Comparison of ENCODE assay signal across 17 mouse cellular contexts in genomic region chr1:74850251-74850650, GRCm38 (mm10). TPM values are rescaled to one million over a fixed set of nuclear protein-coding genes. Genes with fewer than 3 reads are reported as not detected.
DNase-seq lines count a peak whose midpoint lies in the region; TF ChIP-seq lines count a peak whose summit lies in the region.
"Had no signal": no experiment of that assay in that cellular context is flagged by ENCODE, and none has a peak within 500 bp of the region (broad histone marks: within the 10 kb centered on the region; RNA-seq: fewer than 3 reads in every experiment).

No protein-coding gene starts in this region.

- peak overlapping the region; percentile 86 for H3K27ac ChIP-seq in layer of hippocampus, adult 2 months
- H3K27ac ChIP-seq: embryonic facial prominence, embryonic 15.5 days; forebrain, embryonic 13.5 days; heart, embryonic 15.5 days; hindbrain, embryonic 15.5 days had no signal

- peak; percentile 15 for DNase-seq in retina, postnatal 1 day
- DNase-seq in retina, embryonic 14.5 days (ENCODE audit: low spot score) = no peak
- peak in 1 of 2 experiments; percentile 58 for DNase-seq in layer of hippocampus, adult 2 months (ENCODE audit: low spot score in 2 of 2)
- peak; percentile 76 to 81 for DNase-seq in left cerebral cortex, postnatal 36 days (ENCODE audit: low spot score in 2 of 2)
- no peak for DNase-seq in thymus, postnatal 25 days
- no peak for DNase-seq in heart, postnatal 25 days (ENCODE audit: low spot score)
- no peak for DNase-seq in gastrocnemius, postnatal 4 days (ENCODE audit: low spot score in 2 of 2)
- DNase-seq: cerebellum, adult 18-20 months; kidney, adult 2 months; thymus, postnatal 36 days had no signal

- TF ChIP-seq CTCF in layer of hippocampus, adult 2 months (conservative IDR thresholded peaks at IDR 0.05) = no peak

- intact Hi-C loops in left cerebral cortex, postnatal 36 days (cut with DNase I) = loop anchor here (2.0 kb wide), 1 partner anchor 33 kb away; no protein-coding TSS in a partner anchor
- intact Hi-C loops in heart, postnatal 25 days (cut with DNase I) = no loop called here

- H3K4me3 ChIP-seq in layer of hippocampus, adult 2 months = no peak overlapping the region
- H3K4me3 ChIP-seq: embryonic facial prominence, embryonic 15.5 days; forebrain, embryonic 13.5 days; heart, embryonic 15.5 days; hindbrain, embryonic 15.5 days; neural tube, embryonic 12.5 days had no signal

RNA-seq across cellular contexts. Expression of gene Cdk5r2, which starts 4.5 kb away (rescaled TPM):
- 100 to 1,000 TPM; 193 to 196 TPM for total RNA-seq in layer of hippocampus, adult 2 months (2021)
- 100 to 1,000 TPM; 384 to 481 TPM for total RNA-seq in left cerebral cortex, postnatal 36 days (2021)
- total RNA-seq in heart, postnatal 25 days (2021) = not detected
- under 1 TPM; 0.12 to 0.18 TPM for total RNA-seq in gastrocnemius, postnatal 4 days (2021)

RNA-seq across cellular contexts. Expression of gene Fev, which starts 35.0 kb away (rescaled TPM):
- total RNA-seq in layer of hippocampus, adult 2 months (2021) = not detected
- not detected for total RNA-seq in left cerebral cortex, postnatal 36 days (2021)
- not detected for total RNA-seq in heart, postnatal 25 days (2021)
- not detected for total RNA-seq in gastrocnemius, postnatal 4 days (2021)
- total RNA-seq: CH12.LX; layer of hippocampus, postnatal 14 days had no signal

RNA-seq across cellular contexts. Expression of gene Cryba2, which starts 42.7 kb away (rescaled TPM):
- not detected for total RNA-seq in layer of hippocampus, adult 2 months (2021)
- 1 to 10 TPM in 1 of 2 experiments, not detected in 1; 1.2 TPM for total RNA-seq in left cerebral cortex, postnatal 36 days (2021)
- total RNA-seq in heart, postnatal 25 days (2021) = not detected
- total RNA-seq in gastrocnemius, postnatal 4 days (2021) = not detected

RNA-seq across cellular contexts. Expression of gene Wnt10a, which starts 58.9 kb away (rescaled TPM):
- total RNA-seq in layer of hippocampus, adult 2 months (2021) = 1 to 10 TPM; 2.5 to 3.3 TPM
- 10 to 100 TPM in 1 of 2 experiments, 1 to 10 TPM in 1; 8.5 to 12.7 TPM for total RNA-seq in left cerebral cortex, postnatal 36 days (2021)
- total RNA-seq in heart, postnatal 25 days (2021) = not detected
- under 1 TPM; 0.13 to 0.27 TPM for total RNA-seq in gastrocnemius, postnatal 4 days (2021)

Comparison
In these comparisons a context has a peak if more than half of its experiments do, and no peak if none do; other contexts are left out.
1. DNase-seq: peak in retina, postnatal 1 day (single experiment) and left cerebral cortex, postnatal 36 days (2 of 2); none in retina, embryonic 14.5 days (single experiment), thymus, postnatal 25 days (single experiment), heart, postnatal 25 days (single experiment) and gastrocnemius, postnatal 4 days (0 of 2).
2. RNA of gene Cdk5r2, which starts 4.5 kb away (total RNA-seq): 384 to 481 TPM in left cerebral cortex, postnatal 36 days and 193 to 196 TPM in layer of hippocampus, adult 2 months; 0.12 to 0.18 TPM in gastrocnemius, postnatal 4 days and not detected in heart, postnatal 25 days; every median in the first group is over 100 times any median in the second.